Mouse (Mus musculus) ES-Bruce4 (cell line): ENCODE results near the gene C6.

Experiments used
- CTCF ChIP-seq: IDR thresholded peaks from one replicate; pipeline ENCODE4 v1.8.1; 2011; ENCODE audit warnings: low read depth, low read length
- POLR2A ChIP-seq: IDR thresholded peaks from one replicate; pipeline ENCODE4 v1.8.1; 2011; ENCODE audit warnings: low read length; ENCODE audit not compliant: insufficient read depth

DNA sequence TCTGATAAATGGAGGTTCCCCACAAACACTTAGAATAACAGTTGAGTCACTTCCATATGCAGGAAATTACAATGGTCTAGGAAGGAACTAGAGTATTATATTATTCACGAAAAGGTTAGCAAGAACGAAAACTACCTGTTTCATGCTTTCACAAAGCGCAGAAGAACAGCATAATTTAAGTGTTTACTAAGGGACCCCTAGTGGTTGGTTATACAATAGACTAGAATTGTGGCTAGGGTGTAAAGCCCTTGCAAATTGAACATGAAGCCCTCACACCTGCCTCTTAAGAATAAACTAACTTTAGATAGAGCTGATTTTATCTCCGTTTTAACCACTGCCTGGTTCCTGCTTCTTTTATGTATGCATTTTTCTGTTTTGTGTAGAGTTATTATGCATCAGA lies 29.4 kb upstream of the C6 start:
- TF ChIP-seq POLR2A (no peak), CTCF (no peak)
